Mouse (Mus musculus): Measurements from ENCODE around the gene Bst2.
"Not testable (repeated sequence)": the region's sequence is repeated elsewhere in the genome, so short reads cannot be mapped to it uniquely, and the experiment has no call there.

The Bst2 gene

GRCm38 (mm10) chr8:71560071-71560470, 22.8 kb upstream of the Bst2 start:
- in situ Hi-C loops (cut with MboI, MseI): loop anchor here (5.0 kb wide), 1 partner anchor 42 kb away; no protein-coding TSS in a partner anchor

- in situ Hi-C loops (cut with MboI, MseI): no loop called here
Measured at GRCm38 (mm10) chr8:71558958-71559690, 21.9 kb upstream of the Bst2 start.

GRCm38 (mm10) chr8:71558071-71558957, 21.1 kb upstream of the Bst2 start, which contains the start of gene Tmem221:
Tmem221 (minus strand) TSS chr8:71558871.
- in situ Hi-C loops (cut with MboI, MseI): no loop called here

DNA sequence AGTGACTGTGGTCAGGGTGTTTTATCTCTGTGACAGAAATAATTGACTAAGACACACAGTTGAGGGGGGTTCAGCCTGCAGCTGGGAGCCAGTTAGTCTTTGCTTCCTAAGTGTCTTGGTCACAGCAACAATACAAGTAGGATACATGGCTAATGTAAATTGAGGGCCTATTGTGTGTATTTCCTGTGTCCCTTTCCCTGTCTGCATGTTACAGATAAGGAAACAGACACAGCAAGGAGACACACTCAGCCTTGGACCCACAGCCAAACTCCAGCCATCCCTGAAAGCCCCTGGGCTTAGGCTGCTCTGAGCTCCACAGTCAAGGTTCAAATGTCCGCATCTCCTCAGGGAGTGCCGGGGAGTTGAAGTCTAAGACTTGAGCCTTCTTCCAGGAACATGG, 17.4 kb upstream of the Bst2 start:
- in situ Hi-C loops (cut with MboI, MseI): no loop called here

DNA sequence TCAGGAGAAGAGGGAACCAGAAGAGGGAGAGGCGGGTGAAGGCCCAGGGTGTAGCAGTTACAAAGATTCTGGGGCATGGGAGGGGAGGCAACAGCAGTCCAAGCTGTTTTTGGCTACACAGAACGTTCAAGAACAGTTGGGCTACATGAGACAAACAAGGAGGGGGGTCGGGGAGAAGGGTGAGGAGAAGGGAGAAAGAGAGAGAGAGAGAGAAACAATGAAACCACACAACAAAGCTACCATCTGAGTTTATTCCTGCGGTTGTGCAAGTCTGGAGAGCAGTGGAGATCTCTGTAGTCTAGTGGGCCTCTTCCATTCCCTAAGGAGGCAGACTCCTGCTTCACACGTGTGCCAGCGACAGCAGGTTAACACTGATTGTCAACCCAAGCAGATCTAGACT, 16.7 kb upstream of the Bst2 start:
- in situ Hi-C loops (cut with MboI, MseI): no loop called here

DNA sequence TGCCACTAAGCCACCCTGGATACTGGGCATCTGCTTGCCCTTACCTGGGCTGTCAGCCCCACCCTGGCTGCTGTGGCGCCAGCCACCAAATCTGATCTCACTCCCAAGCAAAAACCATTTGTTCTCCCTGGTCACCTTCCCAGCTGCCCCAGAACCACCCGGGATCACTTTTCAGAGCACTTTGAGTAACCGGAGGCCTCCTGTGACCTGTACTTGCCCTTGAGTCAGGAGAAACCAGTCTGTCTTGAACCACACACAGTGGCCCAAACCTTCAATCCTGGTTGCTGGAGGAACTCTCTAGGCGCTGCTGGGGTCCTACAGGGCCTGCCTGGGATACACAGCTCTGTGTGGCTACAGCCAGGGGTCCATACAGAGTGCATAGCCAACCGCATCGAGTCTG, 15.5 kb upstream of the Bst2 start:
- in situ Hi-C loops (cut with MboI, MseI): no loop called here

- in situ Hi-C loops (cut with MboI, MseI): no loop called here
Measured at GRCm38 (mm10) chr8:71550754-71551153, 13.5 kb upstream of the Bst2 start.

- in situ Hi-C loops (cut with MboI, MseI): no loop called here
Measured at GRCm38 (mm10) chr8:71547590-71547989, 10.3 kb upstream of the Bst2 start.

DNA sequence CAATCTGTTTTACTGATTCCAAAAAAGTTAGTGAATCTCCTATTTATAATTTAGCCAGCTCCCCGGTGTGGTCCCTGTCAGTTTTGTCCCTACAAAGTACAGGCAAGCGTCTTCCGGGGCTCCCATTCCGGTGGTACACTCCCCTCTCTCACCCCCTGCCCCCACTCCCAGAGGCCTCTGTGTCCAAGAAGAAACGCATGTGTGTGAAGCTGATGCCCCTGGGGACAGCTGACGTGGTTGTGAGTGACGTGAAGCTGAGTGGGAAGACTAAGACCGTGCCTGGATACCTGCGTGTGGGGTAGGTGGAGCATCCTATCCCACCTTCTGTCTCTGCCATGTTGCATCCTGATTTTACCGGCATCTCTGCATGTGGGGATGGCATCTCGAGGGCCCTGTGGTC, 7.8 kb upstream of the Bst2 start:
- in situ Hi-C loops (cut with MboI, MseI): no loop called here

- in situ Hi-C loops (cut with MboI, MseI): no loop called here
Measured at GRCm38 (mm10) chr8:71543755-71544154, 6.5 kb upstream of the Bst2 start.

DNA sequence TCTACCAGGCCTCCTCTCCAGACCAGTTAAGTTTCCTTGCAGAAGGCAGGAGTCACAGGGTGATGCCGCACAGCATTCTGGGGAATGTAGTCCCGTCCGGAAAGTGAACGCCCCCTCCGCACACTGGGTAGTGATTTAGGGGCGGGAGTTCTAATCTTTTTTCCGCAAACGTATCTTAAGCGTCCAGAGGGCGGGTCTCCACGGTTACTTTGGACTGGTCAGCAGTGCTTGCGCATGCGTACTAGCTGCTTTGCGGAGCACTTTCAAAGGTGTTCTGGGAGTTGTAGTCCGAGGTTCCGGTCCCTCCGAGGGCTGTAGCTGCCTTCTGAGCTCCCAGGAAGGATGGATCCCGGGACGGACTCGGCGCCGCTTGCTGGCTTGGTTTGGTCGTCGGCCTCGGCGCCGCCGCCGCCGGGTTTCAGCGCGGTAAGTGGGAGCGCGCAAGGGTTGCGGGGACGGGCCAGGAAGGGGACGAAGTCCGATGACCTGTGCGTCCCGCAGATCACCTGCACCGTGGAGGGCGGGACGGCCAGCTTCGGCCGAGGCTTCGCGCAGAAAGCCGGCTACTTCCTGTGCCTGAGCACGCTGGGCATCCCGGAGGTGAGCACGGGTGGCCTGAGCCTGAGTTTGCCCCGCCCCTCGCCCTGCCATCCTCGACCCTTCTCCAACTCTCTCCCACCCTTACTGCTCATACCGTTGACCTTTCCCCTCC, 5.5 kb upstream of the Bst2 start, which contains the start of gene Mvb12a:
Mvb12a (plus strand) TSS at position 291 of the 712 bp plus-strand sequence.
- in situ Hi-C loops (cut with MboI, MseI): no loop called here

DNA sequence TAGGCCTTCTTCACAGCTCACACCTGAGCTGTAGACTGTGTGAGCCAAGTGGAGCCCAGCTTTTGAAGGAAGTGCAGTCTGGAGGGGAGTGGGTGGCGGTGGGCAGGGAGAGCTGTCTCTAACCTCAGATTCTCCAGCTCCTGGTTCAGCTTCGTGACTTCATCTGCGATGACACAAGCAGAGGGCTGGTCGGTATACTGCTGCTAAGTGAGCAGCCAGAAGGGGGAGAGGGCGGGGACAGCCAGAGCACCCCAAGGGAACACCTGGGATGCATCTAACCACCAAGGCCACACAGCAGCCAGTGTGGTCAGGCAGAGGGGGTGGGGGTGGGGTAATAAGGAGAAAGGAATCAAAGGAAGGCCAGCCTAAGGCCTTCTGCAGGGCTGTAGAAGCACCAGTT, 1.6 kb downstream of the Bst2 start:
- in situ Hi-C loops (cut with MboI, MseI): no loop called here

DNA sequence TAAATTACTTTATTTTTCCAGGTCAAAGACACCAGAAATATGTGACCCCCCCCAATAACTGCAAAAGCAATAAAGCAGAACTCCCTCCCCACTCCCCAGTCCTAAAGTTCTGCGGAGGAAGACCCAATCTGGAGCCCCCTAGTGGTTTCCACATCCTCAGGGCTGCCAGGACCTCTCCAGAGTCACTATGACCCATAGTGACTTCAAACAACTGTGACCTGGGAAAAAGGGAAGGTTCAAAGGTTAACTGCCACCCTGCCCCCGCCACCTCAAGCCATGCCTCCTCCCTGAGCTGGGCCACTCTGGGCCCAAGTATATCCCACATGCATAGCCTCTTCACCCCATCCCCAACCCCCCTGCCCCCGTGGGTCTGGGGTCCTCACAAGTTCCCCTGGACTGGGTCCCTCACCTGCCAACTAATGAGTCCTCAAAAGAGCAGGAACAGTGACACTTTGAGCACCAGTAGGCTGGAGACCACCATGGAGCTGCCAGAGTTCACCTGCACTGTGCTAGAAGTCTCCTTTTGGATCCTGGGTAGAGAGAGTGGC, 2.9 kb downstream of the Bst2 start:
- in situ Hi-C loops (cut with MboI, MseI): no loop called here

- in situ Hi-C loops (cut with MboI, MseI): not testable (repeated sequence)
Measured at GRCm38 (mm10) chr8:71530735-71531467, 6.4 kb downstream of the Bst2 start.

DNA sequence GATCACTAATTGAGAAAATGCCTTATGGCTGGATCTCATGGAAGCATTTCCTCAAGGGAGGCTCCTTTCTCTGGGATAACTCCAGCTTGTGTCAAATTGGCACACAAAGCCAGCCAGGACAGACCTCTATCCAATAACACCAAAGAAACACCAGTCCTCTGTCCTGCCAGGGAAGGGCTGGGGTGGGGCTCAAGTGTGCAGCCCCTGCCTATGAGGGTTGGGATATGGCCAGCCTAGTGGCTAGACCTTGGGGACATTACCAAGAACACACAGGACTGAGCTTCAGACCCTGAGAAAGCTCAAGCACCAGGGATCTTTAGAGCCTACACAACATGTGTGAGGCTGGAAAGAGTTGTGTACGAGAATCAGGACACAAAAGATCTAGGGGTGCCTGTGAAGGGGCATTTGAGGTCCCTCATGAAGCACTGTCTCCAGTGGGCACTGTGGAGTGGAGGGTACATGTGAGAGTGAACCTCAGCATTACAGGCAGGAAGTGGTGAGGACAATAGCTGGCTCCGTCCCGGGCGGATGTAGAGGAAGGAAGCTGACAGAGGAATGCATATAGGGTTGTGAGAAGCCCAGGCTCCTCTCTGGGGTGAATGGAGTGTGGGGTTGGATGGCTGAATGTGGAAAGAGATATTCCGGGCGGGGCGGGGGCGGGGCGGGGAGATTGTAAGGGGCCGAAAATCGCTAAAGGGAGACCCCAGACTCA, 8.7 kb downstream of the Bst2 start:
- in situ Hi-C loops (cut with MboI, MseI): no loop called here

- in situ Hi-C loops (cut with MboI, MseI): no loop called here
Measured at GRCm38 (mm10) chr8:71527162-71527870, 9.9 kb downstream of the Bst2 start.

DNA sequence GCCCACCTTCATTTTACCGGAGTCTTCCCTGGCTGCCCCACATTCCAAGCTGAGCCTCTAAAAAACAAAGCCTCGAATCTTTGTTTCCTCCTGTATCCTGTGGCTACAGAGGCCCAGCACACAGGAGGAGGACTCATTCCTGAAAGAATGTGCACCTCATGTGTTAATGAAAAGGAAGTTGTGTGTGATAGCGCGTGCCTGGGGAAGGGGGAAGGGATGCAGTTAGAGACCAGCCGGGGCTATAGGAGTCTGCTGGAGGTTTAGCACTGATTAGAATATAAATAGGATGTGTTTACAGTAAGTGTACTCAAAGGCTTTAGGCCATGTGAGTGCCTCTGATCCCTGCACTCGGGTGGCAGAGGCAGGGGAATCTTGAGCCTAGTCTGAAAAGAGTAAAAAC, 11.0 kb downstream of the Bst2 start:
- in situ Hi-C loops (cut with MboI, MseI): no loop called here

- in situ Hi-C loops (cut with MboI, MseI): no loop called here
Measured at GRCm38 (mm10) chr8:71525226-71526050, 11.8 kb downstream of the Bst2 start, which contains the start of gene Ccdc194. Ccdc194 (minus strand) TSS chr8:71525711.

- in situ Hi-C loops (cut with MboI, MseI): loop anchor here (5.0 kb wide), 2 partner anchors 34 to 79 kb away; partner anchors contain the start of genes Ano8 and Gtpbp3
Measured at GRCm38 (mm10) chr8:71521634-71522033, 15.6 kb downstream of the Bst2 start.

Data from T-helper 1 cell (primary cell).